Mouse (Mus musculus) stomach, postnatal 0 days (tissue): Measurements from ENCODE around the gene Cd151.

Experiments used
- CTCF ChIP-seq: IDR thresholded peaks from 2 replicates; pipeline ENCODE4 v1.5.1; 2016; ENCODE audit warnings: antibody characterized with exemption, low read depth, mild to moderate bottlenecking, moderate library complexity
- EP300 ChIP-seq: optimal IDR thresholded peaks from 2 replicates; pipeline ENCODE3; 2016; ENCODE audit warnings: antibody characterized with exemption

- TF ChIP-seq CTCF (no peak), EP300 (no peak)
These were observed 7.9 kb upstream of the Cd151 start for GRCm38 (mm10) chr7:141459301-141459711.
